Mouse (Mus musculus): ENCODE results near the gene Pnldc1. TPM values are rescaled to one million over a fixed set of nuclear protein-coding genes. Genes with fewer than 3 reads are reported as not detected.

Gene Pnldc1
- total and polyA plus RNA-seq, 2 experiments from 2014 or later = 0.45 TPM; not detected in 1

DNA sequence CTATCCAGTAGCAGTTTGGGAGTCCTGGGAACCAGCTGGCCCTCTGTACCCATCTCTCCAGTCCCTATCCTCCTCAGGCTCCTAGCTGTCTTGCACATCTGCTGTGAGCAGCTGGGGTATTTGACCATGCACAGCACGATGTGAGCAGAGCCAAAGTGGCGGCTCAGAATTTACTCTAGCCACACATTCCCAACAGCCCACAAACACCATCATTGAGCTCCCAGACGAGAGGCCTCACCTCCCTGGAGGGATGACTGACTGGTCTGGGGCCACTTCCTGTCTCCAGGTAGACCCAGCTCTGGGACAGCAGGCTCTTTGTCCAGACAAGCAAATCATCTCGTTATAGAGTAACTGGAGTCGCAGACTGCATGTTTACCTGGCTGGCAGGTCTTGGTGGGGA lies 64.2 kb downstream of the Pnldc1 start:
- Histone ChIP-seq H3K9me3 (replicated peaks; ENCODE audit: control insufficient read depth, low read length) (no peaks in the 10 kb centered on the region), H3K4me1 (ENCODE audit: control insufficient read depth, insufficient read depth) (no peaks in the 10 kb centered on the region), H3K4me3 (ENCODE audit: low read depth, low read length) (no peak overlapping the region), H3K9ac (replicated peaks; ENCODE audit: low read depth, low read length) (no peak overlapping the region), H3K36me3 (replicated peaks; ENCODE audit: control insufficient read depth, insufficient read depth, low read length) (no peaks in the 10 kb centered on the region), H3K27me3 (ENCODE audit: control insufficient read depth, insufficient read depth, low read length) (no peaks in the 10 kb centered on the region), H3K27ac (ENCODE audit: low read depth) (no peak overlapping the region), H3K4me2 (ENCODE audit: low read depth, low read length) (no peak overlapping the region)
- TF ChIP-seq EP300 (IDR thresholded peaks at IDR 0.05; ENCODE audit: low read depth) (no peak), CTCF (IDR thresholded peaks at IDR 0.05; ENCODE audit: low read depth) (no peak)
- no peak for ATAC-seq (ENCODE audit: insufficient read depth, low read depth)
- 48% methylated on average over 5 of the region's 5 CpGs for WGBS
- DNase-seq (ENCODE audit: low spot score) = no peak

DNA sequence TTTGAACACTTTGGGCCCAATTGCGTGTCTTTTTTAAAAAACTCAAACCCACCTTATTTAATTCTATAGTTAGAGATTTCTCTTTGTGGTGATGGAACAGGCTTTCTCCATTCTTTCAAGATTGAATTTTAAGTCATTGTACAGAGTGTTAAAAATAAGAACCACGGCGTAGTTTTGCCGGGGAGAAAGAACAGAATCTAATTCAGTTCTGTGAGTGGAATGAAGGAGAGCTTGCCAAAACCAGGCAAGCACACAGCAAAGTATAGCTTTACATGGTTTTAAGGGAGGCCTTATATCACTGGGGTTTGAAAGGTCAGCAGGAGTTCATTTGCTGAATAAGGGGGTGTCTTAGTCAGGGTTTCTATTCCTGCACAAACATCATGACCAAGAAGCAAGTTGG lies 65.5 kb downstream of the Pnldc1 start:
- no peak for DNase-seq (ENCODE audit: low spot score)

DNA sequence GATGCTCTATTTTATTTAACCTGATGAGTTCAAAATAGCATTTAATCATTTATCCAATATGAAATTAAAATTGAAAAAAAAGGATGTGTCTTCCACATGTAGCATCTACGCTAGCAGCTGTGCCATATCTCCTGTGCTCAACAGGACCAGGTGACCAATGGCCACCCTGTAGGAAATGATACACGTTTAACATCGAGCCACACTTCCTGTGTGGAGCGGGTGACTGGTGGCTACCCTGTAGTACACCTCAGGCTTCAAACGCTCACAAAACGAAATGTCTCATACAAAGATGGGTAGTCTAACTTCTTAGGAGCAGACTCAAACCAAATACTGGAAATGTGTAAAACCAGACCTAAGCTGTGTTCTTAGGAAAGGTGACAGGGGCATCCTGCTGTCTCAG lies 66.2 kb downstream of the Pnldc1 start:
- Histone ChIP-seq H3K27me3 (ENCODE audit: control insufficient read depth, insufficient read depth, low read length) (no peaks in the 10 kb centered on the region), H3K9ac (replicated peaks; ENCODE audit: low read depth, low read length) (no peak overlapping the region), H3K9me3 (replicated peaks; ENCODE audit: control insufficient read depth, low read length) (no peaks in the 10 kb centered on the region), H3K27ac (ENCODE audit: low read depth) (no peak overlapping the region), H3K4me1 (ENCODE audit: control insufficient read depth, insufficient read depth) (no peaks in the 10 kb centered on the region), H3K36me3 (replicated peaks; ENCODE audit: control insufficient read depth, insufficient read depth, low read length) (no peaks in the 10 kb centered on the region), H3K4me3 (ENCODE audit: low read depth, low read length) (no peak overlapping the region), H3K4me2 (ENCODE audit: low read depth, low read length) (no peak overlapping the region)
- TF ChIP-seq CTCF (IDR thresholded peaks at IDR 0.05; ENCODE audit: low read depth) = no peak
- TF ChIP-seq EP300 (IDR thresholded peaks at IDR 0.05; ENCODE audit: low read depth) = no peak
- DNase-seq (ENCODE audit: low spot score) = no peak
- no peak for ATAC-seq (ENCODE audit: insufficient read depth, low read depth)
- WGBS = 77% methylated on average over 6 of the region's 6 CpGs

More for the DNA sequence above, 65.5 kb downstream of the Pnldc1 start:
- Histone ChIP-seq H3K4me2 (ENCODE audit: low read depth, low read length) (no peak overlapping the region), H3K4me1 (ENCODE audit: control insufficient read depth, insufficient read depth) (no peaks in the 10 kb centered on the region), H3K9me3 (replicated peaks; ENCODE audit: control insufficient read depth, low read length) (no peaks in the 10 kb centered on the region), H3K36me3 (replicated peaks; ENCODE audit: control insufficient read depth, insufficient read depth, low read length) (no peaks in the 10 kb centered on the region), H3K27me3 (ENCODE audit: control insufficient read depth, insufficient read depth, low read length) (no peaks in the 10 kb centered on the region), H3K27ac (ENCODE audit: low read depth) (no peak overlapping the region), H3K9ac (replicated peaks; ENCODE audit: low read depth, low read length) (no peak overlapping the region), H3K4me3 (ENCODE audit: low read depth, low read length) (no peak overlapping the region)
- WGBS = 71% methylated on average over 4 of the region's 4 CpGs
- TF ChIP-seq CTCF (IDR thresholded peaks at IDR 0.05; ENCODE audit: low read depth) = no peak
- TF ChIP-seq EP300 (IDR thresholded peaks at IDR 0.05; ENCODE audit: low read depth) = no peak
- ATAC-seq (ENCODE audit: insufficient read depth, low read depth) = no peak

DNA sequence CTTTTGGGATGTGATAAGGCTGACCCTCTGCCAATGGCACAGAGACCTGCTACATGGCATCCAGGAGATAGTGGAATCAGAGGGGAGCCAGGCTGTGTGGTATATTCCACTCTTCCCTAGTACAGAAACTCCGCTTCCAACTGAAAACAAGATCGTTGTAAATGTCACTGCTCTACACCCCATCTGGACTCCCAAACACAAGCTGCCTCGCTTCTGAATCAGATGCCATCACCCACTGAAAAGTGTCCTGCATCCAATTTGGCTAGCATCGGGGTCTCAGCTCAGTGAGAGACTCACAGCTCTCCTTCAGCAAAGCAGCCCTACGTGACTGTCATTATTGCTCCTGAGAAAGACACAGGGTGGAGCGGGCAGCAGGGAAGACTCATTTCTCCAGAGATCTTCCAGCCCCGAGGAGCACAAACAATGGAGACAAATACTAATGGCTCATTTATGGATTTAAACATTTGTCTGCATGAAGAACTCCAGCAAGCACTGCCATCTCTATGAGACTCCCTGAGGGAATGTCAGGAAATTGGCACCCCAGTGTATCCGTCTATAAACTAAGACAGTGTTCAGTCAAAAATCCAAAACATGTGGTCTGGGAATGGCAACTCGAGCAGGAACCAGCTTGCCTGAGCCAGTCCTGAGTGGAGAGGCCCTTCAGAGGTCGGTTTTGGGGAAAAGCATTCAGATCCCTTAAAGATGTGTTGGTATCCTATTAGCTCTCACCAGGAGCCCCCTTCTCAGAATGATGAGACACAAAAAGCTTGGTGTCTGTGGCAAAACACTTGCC lies 70.4 kb downstream of the Pnldc1 start:
- Histone ChIP-seq H3K4me3 (ENCODE audit: low read depth, low read length) (no peak overlapping the region), H3K9me3 (replicated peaks; ENCODE audit: control insufficient read depth, low read length) (no peaks in the 10 kb centered on the region), H3K36me3 (replicated peaks; ENCODE audit: control insufficient read depth, insufficient read depth, low read length) (no peaks in the 10 kb centered on the region), H3K27ac (ENCODE audit: low read depth) (no peak overlapping the region), H3K4me2 (ENCODE audit: low read depth, low read length) (no peak overlapping the region), H3K27me3 (ENCODE audit: control insufficient read depth, insufficient read depth, low read length) (no peaks in the 10 kb centered on the region), H3K9ac (replicated peaks; ENCODE audit: low read depth, low read length) (no peak overlapping the region), H3K4me1 (ENCODE audit: control insufficient read depth, insufficient read depth) (no peaks in the 10 kb centered on the region)
- DNase-seq (ENCODE audit: low spot score) (no peak), ATAC-seq (ENCODE audit: insufficient read depth, low read depth) (no peak)
- 63% methylated on average over 10 of the region's 10 CpGs for WGBS
- no peak for TF ChIP-seq CTCF (IDR thresholded peaks at IDR 0.05; ENCODE audit: low read depth)
- TF ChIP-seq EP300 (IDR thresholded peaks at IDR 0.05; ENCODE audit: low read depth) = no peak

Small RNA genes within 50 kb of the gene (microRNA-seq; reads per million reads assigned to microRNA genes)
- gene Gm24085 = not detected

Other genes with a start within 250 kb of the Pnldc1 start
- not detected in 2 replicates for gene Slc22a1, start 234.4 kb downstream of the Pnldc1 start, total RNA-seq (2014; rRNA removed; ENCODE audit: low replicate concordance)
- gene Slc22a1, start 234.4 kb downstream of the Pnldc1 start, polyA plus RNA-seq (2015; fragmentation: Nextera tagmentation; extraction: Ambion mirVana) = 33.5 and 42.8 TPM in 2 replicates
- gene Igf2r, start 140.6 kb downstream of the Pnldc1 start, total RNA-seq (2014; rRNA removed; ENCODE audit: low replicate concordance) = 424 and 484 TPM in 2 replicates
- gene Igf2r, start 140.6 kb downstream of the Pnldc1 start, polyA plus RNA-seq (2015; fragmentation: Nextera tagmentation; extraction: Ambion mirVana) = 52.2 and 59.9 TPM in 2 replicates
- not detected in 2 replicates for gene Mas1, start 42.1 kb downstream of the Pnldc1 start, total RNA-seq (2014; rRNA removed; ENCODE audit: low replicate concordance)
- gene Mas1, start 42.1 kb downstream of the Pnldc1 start, polyA plus RNA-seq (2015; fragmentation: Nextera tagmentation; extraction: Ambion mirVana) = 0.18 and 0.27 TPM in 2 replicates
- gene Mrgprh, start 34.2 kb downstream of the Pnldc1 start, total RNA-seq (2014; rRNA removed; ENCODE audit: low replicate concordance) = 0.19 TPM in 1 of 2 replicates, not detected in the other
- 0.19 and 0.25 TPM in 2 replicates for gene Mrgprh, start 34.2 kb downstream of the Pnldc1 start, polyA plus RNA-seq (2015; fragmentation: Nextera tagmentation; extraction: Ambion mirVana)
- gene Tcp1, start 5.5 kb upstream of the Pnldc1 start, total RNA-seq (2014; rRNA removed; ENCODE audit: low replicate concordance) = 330 and 467 TPM in 2 replicates
- gene Tcp1, start 5.5 kb upstream of the Pnldc1 start, polyA plus RNA-seq (2015; fragmentation: Nextera tagmentation; extraction: Ambion mirVana) = 245 and 252 TPM in 2 replicates
- gene Mrpl18, start 6.1 kb upstream of the Pnldc1 start, total RNA-seq (2014; rRNA removed; ENCODE audit: low replicate concordance) = 77.5 and 154 TPM in 2 replicates
- gene Mrpl18, start 6.1 kb upstream of the Pnldc1 start, polyA plus RNA-seq (2015; fragmentation: Nextera tagmentation; extraction: Ambion mirVana) = 269 and 276 TPM in 2 replicates
- gene Acat3, start 30.4 kb upstream of the Pnldc1 start, total RNA-seq (2014; rRNA removed; ENCODE audit: low replicate concordance) = 0.23 TPM in 1 of 2 replicates, not detected in the other
- 0.12 TPM in 1 of 2 replicates, not detected in the other for gene Acat3, start 30.4 kb upstream of the Pnldc1 start, polyA plus RNA-seq (2015; fragmentation: Nextera tagmentation; extraction: Ambion mirVana)
- gene Acat2, start 50.5 kb upstream of the Pnldc1 start, total RNA-seq (2014; rRNA removed; ENCODE audit: low replicate concordance) = 14.3 and 16.1 TPM in 2 replicates
- gene Acat2, start 50.5 kb upstream of the Pnldc1 start, polyA plus RNA-seq (2015; fragmentation: Nextera tagmentation; extraction: Ambion mirVana) = 13.3 and 14.8 TPM in 2 replicates
- 39.6 and 41.4 TPM in 2 replicates for gene Wtap, start 83.9 kb upstream of the Pnldc1 start, total RNA-seq (2014; rRNA removed; ENCODE audit: low replicate concordance)
- gene Wtap, start 83.9 kb upstream of the Pnldc1 start, polyA plus RNA-seq (2015; fragmentation: Nextera tagmentation; extraction: Ambion mirVana) = 71.1 and 72.2 TPM in 2 replicates
- 925 and 977 TPM in 2 replicates for gene Sod2, start 96.6 kb upstream of the Pnldc1 start, total RNA-seq (2014; rRNA removed; ENCODE audit: low replicate concordance)
- 951 and 954 TPM in 2 replicates for gene Sod2, start 96.6 kb upstream of the Pnldc1 start, polyA plus RNA-seq (2015; fragmentation: Nextera tagmentation; extraction: Ambion mirVana)
- gene Gpr31b, start 142.1 kb upstream of the Pnldc1 start, total RNA-seq (2014; rRNA removed; ENCODE audit: low replicate concordance) = not detected in 2 replicates
- not detected in 2 replicates for gene Gpr31b, start 142.1 kb upstream of the Pnldc1 start, polyA plus RNA-seq (2015; fragmentation: Nextera tagmentation; extraction: Ambion mirVana)
- 0.04 TPM in 1 of 2 replicates, not detected in the other for gene Tcp10b, start 150.9 kb upstream of the Pnldc1 start, total RNA-seq (2014; rRNA removed; ENCODE audit: low replicate concordance)
- 0.25 TPM in 1 of 2 replicates, not detected in the other for gene Tcp10b, start 150.9 kb upstream of the Pnldc1 start, polyA plus RNA-seq (2015; fragmentation: Nextera tagmentation; extraction: Ambion mirVana)
- not detected in 2 replicates for gene Unc93a, start 221.6 kb upstream of the Pnldc1 start, total RNA-seq (2014; rRNA removed; ENCODE audit: low replicate concordance)
- gene Unc93a, start 221.6 kb upstream of the Pnldc1 start, polyA plus RNA-seq (2015; fragmentation: Nextera tagmentation; extraction: Ambion mirVana) = not detected in 2 replicates

Data from heart, postnatal 0 days (tissue).